Mouse (Mus musculus) forebrain, embryonic 14.5 days (tissue): Measurements from ENCODE around the gene Tff3. TPM values are rescaled to one million over a fixed set of nuclear protein-coding genes. Genes with fewer than 3 reads are reported as not detected.

Experiments used
- ATAC-seq: fragments of 200-750 bp; cut with Nextera tagmentation; 2 replicates; pipeline ENCODE4 v1.8.0; 2017; ENCODE audit warnings: mild to moderate bottlenecking, moderate library complexity
- DNase-seq: peaks from one replicate; pipeline ENCODE4 v3.0.0-alpha.2; 2015; ENCODE audit warnings: low spot score
- H3K27ac ChIP-seq: fragments of 300-500 bp; sonication (generic); 2 replicates; pipeline ENCODE4 v1.5.1; 2014; ENCODE audit warnings: low read depth, mild to moderate bottlenecking, control low read depth, low read length, moderate library complexity
- H3K27me3 ChIP-seq: fragments of 300-500 bp; sonication (generic); replicated peaks from 2 replicates; pipeline ENCODE4 v1.6.1; 2014; ENCODE audit warnings: low read length, control low read depth, mixed read lengths; ENCODE audit not compliant: control insufficient read depth, insufficient read depth
- H3K36me3 ChIP-seq: fragments of 300-500 bp; sonication (generic); 2 replicates; pipeline ENCODE4 v1.6.1; 2014; ENCODE audit warnings: low read length, control low read depth; ENCODE audit not compliant: control insufficient read depth, insufficient read depth
- H3K4me1 ChIP-seq: fragments of 300-500 bp; sonication (generic); 2 replicates; pipeline ENCODE4 v1.6.1; 2014; ENCODE audit warnings: antibody characterized with exemption, low read length, control low read depth; ENCODE audit not compliant: control insufficient read depth, insufficient read depth
- H3K4me2 ChIP-seq: fragments of 300-500 bp; sonication (generic); 2 replicates; pipeline ENCODE4 v1.6.1; 2014; ENCODE audit warnings: mild to moderate bottlenecking, control low read depth, low read length
- H3K4me3 ChIP-seq: fragments of 300-500 bp; sonication (generic); 2 replicates; pipeline ENCODE4 v1.5.1; 2014; ENCODE audit warnings: low read depth, low read length, control low read depth
- H3K9ac ChIP-seq: fragments of 300-500 bp; sonication (generic); 2 replicates; pipeline ENCODE4 v1.6.1; 2014; ENCODE audit warnings: mild to moderate bottlenecking, low read length, control low read depth, moderate library complexity
- H3K9me3 ChIP-seq: fragments of 300-500 bp; sonication (generic); replicated peaks from 2 replicates; pipeline ENCODE4 v1.6.1; 2016; ENCODE audit warnings: low read length, control low read depth, mixed read lengths; ENCODE audit not compliant: control insufficient read depth
- WGBS: fragments of 180-500 bp; shearing (Covaris S2); extraction: QIAGEN DNeasy Blood & Tissue Kit; methylation state at CpG from one replicate; pipeline ENCODE4 v1.1.7; 2014; 5-methylcytosine and 5-hydroxymethylcytosine counted together
- polyA plus RNA-seq: library from polyadenylated mRNA; unstranded; fragments of >200 nt; fragmentation: Nextera tagmentation; extraction: Ambion mirVana; gene quantifications from 2 replicates; pipeline ENCODE4 v1.2.1, GENCODE M21; 2014

Tff3 gene
- polyA plus RNA-seq, 1 experiment from 2014 or later: 1.6 TPM

GRCm38 (mm10) chr17:31113191-31113856 lies 16.1 kb downstream of the Tff3 start:
- Histone ChIP-seq H3K27me3 (no peaks in the 10 kb centered on the region), H3K9me3 (no peaks in the 10 kb centered on the region), H3K4me3 (no peak overlapping the region), H3K9ac (no peak overlapping the region), H3K4me2 (no peak overlapping the region), H3K36me3 (peaks cover 64% of the 10 kb centered on the region), H3K4me1 (no peaks in the 10 kb centered on the region), H3K27ac (no peak overlapping the region; the same call in 1 of the 2 replicates)
- no peak for ATAC-seq
- 18% methylated on average over 9 of the region's 9 CpGs for WGBS
- no peak for DNase-seq

- H3K9ac ChIP-seq: no peak overlapping the region
- no peak for DNase-seq
- no peak overlapping the region for H3K4me2 ChIP-seq
- no peak overlapping the region for H3K4me3 ChIP-seq
- 88% methylated on average over 15 of the region's 15 CpGs for WGBS
- no peaks in the 10 kb centered on the region for H3K9me3 ChIP-seq
- H3K27ac ChIP-seq: no peak overlapping the region
- no peaks in the 10 kb centered on the region for H3K27me3 ChIP-seq
- no peaks in the 10 kb centered on the region for H3K4me1 ChIP-seq
- ATAC-seq: no peak
- H3K36me3 ChIP-seq: peaks cover 49% of the 10 kb centered on the region
Observed at GRCm38 (mm10) chr17:31108388-31108787, 21.1 kb downstream of the Tff3 start.

- no peak for ATAC-seq
- Histone ChIP-seq H3K27me3 (no peaks in the 10 kb centered on the region), H3K27ac (no peak overlapping the region), H3K4me3 (no peak overlapping the region), H3K9me3 (no peaks in the 10 kb centered on the region), H3K36me3 (peaks cover 16% of the 10 kb centered on the region), H3K4me2 (no peak overlapping the region), H3K9ac (no peak overlapping the region), H3K4me1 (no peaks in the 10 kb centered on the region)
- no peak for DNase-seq
- WGBS: 86% methylated on average over 8 of the region's 8 CpGs
Observed at GRCm38 (mm10) chr17:31103823-31104222, 25.6 kb downstream of the Tff3 start.

- DNase-seq (no peak), ATAC-seq (no peak)
- 90% methylated on average over 8 of the region's 8 CpGs for WGBS
- Histone ChIP-seq H3K4me3 (no peak overlapping the region), H3K27me3 (no peaks in the 10 kb centered on the region), H3K36me3 (peaks cover 11% of the 10 kb centered on the region; the same call in 1 of the 2 replicates), H3K9me3 (no peaks in the 10 kb centered on the region), H3K27ac (no peak overlapping the region), H3K9ac (no peak overlapping the region), H3K4me1 (no peaks in the 10 kb centered on the region), H3K4me2 (no peak overlapping the region)
Observed at GRCm38 (mm10) chr17:31103007-31103570, 26.4 kb downstream of the Tff3 start.

- Histone ChIP-seq H3K4me2 (no peak overlapping the region), H3K27me3 (no peaks in the 10 kb centered on the region), H3K27ac (no peak overlapping the region), H3K4me3 (no peak overlapping the region), H3K9me3 (no peaks in the 10 kb centered on the region), H3K4me1 (no peaks in the 10 kb centered on the region), H3K9ac (no peak overlapping the region), H3K36me3 (0 out of 2 replicates have a peak, but pooled peaks cover 9% of the 10 kb centered on the region)
- ATAC-seq (no peak), DNase-seq (no peak)
- 90% methylated on average over 5 of the region's 5 CpGs for WGBS
Observed at GRCm38 (mm10) chr17:31098788-31099187, 30.7 kb downstream of the Tff3 start.

- Histone ChIP-seq H3K4me2 (no peak overlapping the region), H3K4me3 (no peak overlapping the region), H3K9ac (no peak overlapping the region), H3K4me1 (no peaks in the 10 kb centered on the region), H3K36me3 (peaks cover 9% of the 10 kb centered on the region; the same call in 1 of the 2 replicates), H3K9me3 (no peaks in the 10 kb centered on the region), H3K27me3 (no peaks in the 10 kb centered on the region), H3K27ac (no peak overlapping the region)
- no peak for ATAC-seq
- no peak for DNase-seq
- WGBS: 94% methylated on average over 2 of the region's 2 CpGs
Observed at GRCm38 (mm10) chr17:31096893-31097292, 32.6 kb downstream of the Tff3 start.

- ATAC-seq (no peak), DNase-seq (no peak)
- Histone ChIP-seq H3K4me3 (no peak overlapping the region), H3K36me3 (peaks cover 9% of the 10 kb centered on the region; the same call in 1 of the 2 replicates), H3K27me3 (no peaks in the 10 kb centered on the region), H3K9me3 (no peaks in the 10 kb centered on the region), H3K4me1 (peaks cover 6% of the 10 kb centered on the region), H3K9ac (no peak overlapping the region), H3K4me2 (no peak overlapping the region), H3K27ac (no peak overlapping the region)
- 84% methylated on average over 7 of the region's 7 CpGs for WGBS
Observed at GRCm38 (mm10) chr17:31095570-31095969, 33.9 kb downstream of the Tff3 start.

GRCm38 (mm10) chr17:31094781-31095180 lies 34.7 kb downstream of the Tff3 start:
- DNase-seq: no peak
- Histone ChIP-seq H3K4me2 (no peak overlapping the region), H3K4me1 (peaks cover 11% of the 10 kb centered on the region), H3K27me3 (no peaks in the 10 kb centered on the region), H3K4me3 (no peak overlapping the region), H3K9ac (no peak overlapping the region), H3K9me3 (no peaks in the 10 kb centered on the region), H3K27ac (no peak overlapping the region), H3K36me3 (peaks cover 9% of the 10 kb centered on the region; the same call in 1 of the 2 replicates)
- 50% methylated on average over 5 of the region's 5 CpGs for WGBS
- ATAC-seq: no peak

GRCm38 (mm10) chr17:31091023-31091735 lies 38.3 kb downstream of the Tff3 start:
- H3K9me3 ChIP-seq: no peaks in the 10 kb centered on the region
- no peaks in the 10 kb centered on the region for H3K27me3 ChIP-seq
- ATAC-seq (no peak), DNase-seq (peak; percentile 39)
- no peak overlapping the region for H3K4me2 ChIP-seq
- no peak overlapping the region for H3K4me3 ChIP-seq
- peaks cover 5% of the 10 kb centered on the region; the same call in 1 of the 2 replicates for H3K36me3 ChIP-seq
- H3K27ac ChIP-seq: peak overlapping the region; percentile 29
- peak overlapping the region; percentile 25; the same call in 1 of the 2 replicates for H3K9ac ChIP-seq
- WGBS: 55% methylated on average over 13 of the region's 13 CpGs
- peaks cover 24% of the 10 kb centered on the region for H3K4me1 ChIP-seq
